Mouse (Mus musculus) CH12.LX (cell line): Measurements from ENCODE around the gene Plk3.

Experiments
- CTCF ChIP-seq, 2 experiments: IDR thresholded peaks in 1 of 2; conservative IDR thresholded peaks in 1 of 2; 2 replicates each; pipeline ENCODE4 v1.5.1; 2011 to 2012; ENCODE audit warnings: low read depth in 2 of 2, low read length in 2 of 2, improper control_type of control experiment in 1 of 2, inconsistent platforms in 1 of 2, mild to moderate bottlenecking in 1 of 2, moderate library complexity in 1 of 2
- JUND ChIP-seq: conservative IDR thresholded peaks from 2 replicates; pipeline ENCODE4 v1.6.1; 2011; ENCODE audit warnings: low read depth, low read length, improper control_type of control experiment
- MYC ChIP-seq: IDR thresholded peaks from 2 replicates; pipeline ENCODE4 v1.6.1; 2011; ENCODE audit warnings: low read depth, mild to moderate bottlenecking, improper control_type of control experiment, low read length
- POLR2A ChIP-seq: IDR thresholded peaks from 2 replicates; pipeline ENCODE4 v1.6.1; 2011; ENCODE audit warnings: low read depth, mild to moderate bottlenecking, improper control_type of control experiment, low read length

DNA sequence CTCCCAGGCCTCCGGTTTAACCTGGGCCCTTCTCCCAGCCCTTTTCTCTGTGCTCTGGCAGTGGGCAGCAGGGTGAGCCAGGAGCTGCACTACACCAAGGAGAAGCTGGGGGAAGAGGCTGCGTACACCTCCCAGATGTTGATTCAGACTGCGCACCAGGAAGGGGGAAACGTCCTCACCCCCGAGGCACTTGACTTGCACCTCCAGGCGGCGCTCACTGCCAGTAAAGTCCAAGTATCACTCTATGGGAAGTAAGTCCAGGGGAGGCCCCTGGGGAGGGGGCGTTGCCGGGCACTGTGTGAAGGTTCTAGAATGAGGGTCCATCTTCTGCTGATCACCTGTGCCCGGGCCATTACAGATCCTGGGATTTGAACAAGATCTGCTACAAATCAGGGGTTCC lies 29.1 kb downstream of the Plk3 start:
- TF ChIP-seq JUND (no peak), POLR2A (no peak), CTCF (conservative IDR thresholded peaks at IDR 0.05 in 1 of 2, IDR thresholded peaks at IDR 0.05 in 1 of 2; ENCODE audit: low read depth in 2 of 2, low read length in 2 of 2) (peak in 1 of 2 experiments; percentile 62; a peak in 2 of 4 replicates), MYC (no peak)
